Mouse (Mus musculus) MEL (cell line): ENCODE data around the gene Psmg3.

Experiments used
- BHLHE40 ChIP-seq: IDR thresholded peaks from 2 replicates; pipeline ENCODE4 v1.6.1; 2012; ENCODE audit warnings: low read depth, mild to moderate bottlenecking, inconsistent platforms, low read length, improper control_type of control experiment, borderline replicate concordance
- CTCF ChIP-seq, 3 experiments: IDR thresholded peaks in 2 of 3; conservative IDR thresholded peaks in 1 of 3; 2 replicates each; pipeline ENCODE4 v1.5.1; 2011 to 2012; ENCODE audit warnings: low read length in 3 of 3, low read depth in 2 of 3, mild to moderate bottlenecking in 2 of 3, improper control_type of control experiment in 1 of 3, inconsistent platforms in 1 of 3, mixed read lengths in 1 of 3, moderate library complexity in 1 of 3; ENCODE audit not compliant: control insufficient read depth in 1 of 3, insufficient read depth in 1 of 3, poor library complexity in 1 of 3, severe bottlenecking in 1 of 3
- GATA1 ChIP-seq: IDR thresholded peaks from 2 replicates; pipeline ENCODE4 v1.6.1; 2011; ENCODE audit warnings: low read depth, low read length, improper control_type of control experiment
- RAD21 ChIP-seq: IDR thresholded peaks from 2 replicates; pipeline ENCODE4 v1.6.1; 2011; ENCODE audit warnings: mild to moderate bottlenecking, low read depth, low read length, improper control_type of control experiment
- ZC3H11A ChIP-seq: IDR thresholded peaks from 2 replicates; pipeline ENCODE4 v1.6.1; 2012; ENCODE audit warnings: low read depth, mild to moderate bottlenecking, inconsistent platforms, low read length, improper control_type of control experiment

GRCm38 (mm10) chr5:139792966-139793337 lies 33.7 kb downstream of the Psmg3 start:
- TF ChIP-seq RAD21 (no peak), ZC3H11A (no peak), CTCF (IDR thresholded peaks at IDR 0.05 in 2 of 3, conservative IDR thresholded peaks at IDR 0.05 in 1 of 3; ENCODE audit: control insufficient read depth in 1 of 3, insufficient read depth in 1 of 3, low read depth in 2 of 3, low read length in 3 of 3, poor library complexity in 1 of 3, severe bottlenecking in 1 of 3) (no peak), BHLHE40 (no peak), GATA1 (no peak)
